Mouse (Mus musculus): ENCODE data around the gene Tnfaip8l3. TPM values are rescaled to one million over a fixed set of nuclear protein-coding genes. Genes with fewer than 3 reads are reported as not detected.
"Not testable (repeated sequence)": the region's sequence is repeated elsewhere in the genome, so short reads cannot be mapped to it uniquely, and the experiment has no call there.

The Tnfaip8l3 gene
- polyA plus RNA-seq, 1 experiment = not detected

DNA sequence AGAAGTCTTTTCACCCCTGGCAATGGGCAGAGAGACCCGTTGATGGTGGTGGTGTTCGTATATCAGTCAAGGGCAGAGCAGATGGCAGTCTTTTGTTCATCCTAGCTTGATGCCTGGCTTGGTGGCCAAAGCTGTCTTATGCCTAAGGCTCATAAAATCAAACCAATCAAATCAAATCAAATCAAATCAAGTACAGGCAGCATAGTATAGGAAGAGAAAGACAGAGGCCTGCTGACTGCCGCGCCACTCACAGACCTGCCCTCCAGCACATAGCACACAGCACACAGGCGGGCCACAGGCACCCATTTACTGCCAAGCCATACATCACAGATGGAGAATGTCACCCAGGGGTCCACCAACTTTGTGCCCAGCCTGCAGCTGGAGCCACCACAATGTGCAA lies 25.1 kb downstream of the Tnfaip8l3 start:
- Histone ChIP-seq H3K4me3 (no peak overlapping the region), H3K27me3 (ENCODE audit: control insufficient read depth, insufficient read depth, insufficient read length) (no peaks in the 10 kb centered on the region), H3ac (ENCODE audit: control insufficient read depth, insufficient read length) (no peak overlapping the region), H3K36me3 (ENCODE audit: control insufficient read depth, insufficient read depth) (no peaks in the 10 kb centered on the region), H3K79me2 (ENCODE audit: control insufficient read depth, insufficient read depth) (no peaks in the 10 kb centered on the region), H3K4me2 (ENCODE audit: low read depth) (no peak overlapping the region)
- TF ChIP-seq CEBPB (IDR thresholded peaks at IDR 0.05; ENCODE audit: insufficient read depth, poor library complexity, severe bottlenecking) = no peak
- no peak for TF ChIP-seq TCF12 (IDR thresholded peaks at IDR 0.05; ENCODE audit: insufficient read depth, poor library complexity, severe bottlenecking)
- no peak for TF ChIP-seq E2F4 (IDR thresholded peaks at IDR 0.05; ENCODE audit: insufficient read depth)
- TF ChIP-seq MYOD1 (IDR thresholded peaks at IDR 0.05; ENCODE audit: control insufficient read depth in 1 of 3, insufficient read length in 2 of 3, low read depth in 2 of 3) = no peak
- no peak for TF ChIP-seq TCF3 (IDR thresholded peaks at IDR 0.05; ENCODE audit: insufficient read length, low read depth)
- TF ChIP-seq REST (IDR thresholded peaks at IDR 0.05; ENCODE audit: insufficient read depth, insufficient read length) = no peak
- TF ChIP-seq USF1 (IDR thresholded peaks at IDR 0.05; ENCODE audit: low read depth) = no peak

DNA sequence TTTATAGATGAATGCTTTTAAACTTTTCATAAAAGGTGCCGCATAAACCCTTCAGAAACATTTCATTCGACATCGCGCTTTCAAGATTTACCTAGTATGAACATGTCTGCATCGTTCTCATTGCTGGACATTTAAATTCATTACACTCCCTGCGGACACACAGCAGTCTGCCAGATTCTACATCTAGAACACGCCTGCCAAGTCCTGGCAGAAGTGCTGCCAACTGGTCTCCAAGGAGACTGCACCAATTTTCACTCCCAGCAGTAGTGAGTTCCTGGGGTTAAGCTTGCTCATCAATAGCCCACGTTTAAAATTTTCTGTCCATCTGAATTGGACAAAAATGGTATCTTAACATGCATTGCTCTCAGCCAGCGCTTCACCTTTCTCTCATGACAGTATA lies 30.5 kb downstream of the Tnfaip8l3 start:
- Histone ChIP-seq H3K79me2 (ENCODE audit: control insufficient read depth, insufficient read depth) (no peaks in the 10 kb centered on the region), H3K27me3 (ENCODE audit: control insufficient read depth, insufficient read depth, insufficient read length) (no peaks in the 10 kb centered on the region), H3K4me3 (no peak overlapping the region), H3K4me2 (ENCODE audit: low read depth) (no peak overlapping the region), H3K36me3 (ENCODE audit: control insufficient read depth, insufficient read depth) (no peaks in the 10 kb centered on the region), H3ac (ENCODE audit: control insufficient read depth, insufficient read length) (no peak overlapping the region)
- no peak for TF ChIP-seq CEBPB (IDR thresholded peaks at IDR 0.05; ENCODE audit: insufficient read depth, poor library complexity, severe bottlenecking)
- no peak for TF ChIP-seq MYOG (IDR thresholded peaks at IDR 0.05; ENCODE audit: control insufficient read depth in 1 of 3, insufficient read depth in 1 of 3, insufficient read length in 2 of 3, low read depth in 2 of 3)
- no peak for TF ChIP-seq TCF3 (IDR thresholded peaks at IDR 0.05; ENCODE audit: insufficient read length, low read depth)
- no peak for TF ChIP-seq POLR2A (IDR thresholded peaks at IDR 0.05; ENCODE audit: insufficient read length, low read depth)
- no peak for TF ChIP-seq REST (IDR thresholded peaks at IDR 0.05; ENCODE audit: insufficient read depth, insufficient read length)
- no peak for TF ChIP-seq E2F4 (IDR thresholded peaks at IDR 0.05; ENCODE audit: insufficient read depth)
- no peak for TF ChIP-seq TCF12 (IDR thresholded peaks at IDR 0.05; ENCODE audit: insufficient read depth, poor library complexity, severe bottlenecking)
- no peak for TF ChIP-seq SRF (IDR thresholded peaks at IDR 0.05; ENCODE audit: control insufficient read depth, insufficient read length, low read depth)
- no peak for TF ChIP-seq MAX (IDR thresholded peaks at IDR 0.05; ENCODE audit: low read depth)
- TF ChIP-seq MYOD1 (IDR thresholded peaks at IDR 0.05; ENCODE audit: control insufficient read depth in 1 of 3, insufficient read length in 2 of 3, low read depth in 2 of 3) = no peak
- no peak for TF ChIP-seq POLR2AphosphoS2 (IDR thresholded peaks at IDR 0.05; ENCODE audit: insufficient read length, low read depth)
- no peak for TF ChIP-seq USF1 (IDR thresholded peaks at IDR 0.05; ENCODE audit: low read depth)

DNA sequence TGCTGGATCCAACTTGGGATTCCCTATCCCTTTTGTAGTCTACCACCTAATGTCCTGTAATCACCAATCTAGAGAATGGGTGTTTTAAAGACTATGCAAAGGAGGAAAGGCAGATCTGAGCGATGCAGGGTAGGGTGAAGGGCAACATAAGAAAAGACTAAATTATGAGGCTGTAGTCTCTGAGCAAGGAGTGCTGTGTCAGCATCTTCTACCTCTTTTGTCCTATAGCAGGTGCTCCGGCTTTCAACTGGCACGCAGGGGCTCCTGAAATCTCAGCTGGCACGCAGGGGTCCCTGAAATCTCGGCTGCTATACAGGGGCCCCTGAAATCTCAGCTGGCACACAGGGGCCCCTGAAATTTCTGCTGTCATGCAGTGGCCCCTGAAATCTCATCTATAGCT lies 33.5 kb downstream of the Tnfaip8l3 start:
- no peaks in the 10 kb centered on the region for H3K79me2 ChIP-seq (ENCODE audit: control insufficient read depth, insufficient read depth)
- TF ChIP-seq POLR2AphosphoS2 (IDR thresholded peaks at IDR 0.05; ENCODE audit: insufficient read length, low read depth) (no peak), CEBPB (IDR thresholded peaks at IDR 0.05; ENCODE audit: insufficient read depth, poor library complexity, severe bottlenecking) (no peak), SRF (IDR thresholded peaks at IDR 0.05; ENCODE audit: control insufficient read depth, insufficient read length, low read depth) (no peak), MYOD1 (IDR thresholded peaks at IDR 0.05; ENCODE audit: control insufficient read depth in 1 of 3, insufficient read length in 2 of 3, low read depth in 2 of 3) (no peak), POLR2A (IDR thresholded peaks at IDR 0.05; ENCODE audit: insufficient read length, low read depth) (no peak), TCF12 (IDR thresholded peaks at IDR 0.05; ENCODE audit: insufficient read depth, poor library complexity, severe bottlenecking) (no peak)
- no peak overlapping the region for H3K4me2 ChIP-seq (ENCODE audit: low read depth)
- H3K27me3 ChIP-seq (ENCODE audit: control insufficient read depth, insufficient read depth, insufficient read length) = no peaks in the 10 kb centered on the region
- no peak overlapping the region for H3ac ChIP-seq (ENCODE audit: control insufficient read depth, insufficient read length)
- no peak overlapping the region for H3K4me3 ChIP-seq
- no peaks in the 10 kb centered on the region for H3K36me3 ChIP-seq (ENCODE audit: control insufficient read depth, insufficient read depth)

DNA sequence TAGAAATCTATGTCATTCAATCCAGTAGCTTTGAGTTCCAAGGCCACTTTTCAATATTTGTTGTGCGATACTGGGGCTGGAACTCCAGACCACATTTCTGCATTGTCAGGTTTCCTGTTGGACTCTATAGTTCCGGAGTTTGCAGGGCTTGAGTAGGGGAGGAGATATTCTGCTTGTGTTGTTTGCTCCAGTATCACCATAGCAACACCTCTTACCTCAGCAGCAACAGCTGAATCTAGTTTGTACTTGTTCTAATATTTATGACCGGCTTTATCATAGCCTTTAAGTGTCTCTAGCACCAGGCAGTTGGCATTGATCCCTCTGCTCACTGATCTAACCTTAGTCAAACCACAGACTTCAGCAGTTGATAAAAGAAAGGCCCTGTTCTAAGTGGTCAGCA lies 45.4 kb downstream of the Tnfaip8l3 start:
- no peaks in the 10 kb centered on the region for H3K36me3 ChIP-seq (ENCODE audit: control insufficient read depth, insufficient read depth)
- TF ChIP-seq TCF12 (IDR thresholded peaks at IDR 0.05; ENCODE audit: insufficient read depth, poor library complexity, severe bottlenecking) (no peak), MYOG (IDR thresholded peaks at IDR 0.05; ENCODE audit: control insufficient read depth in 1 of 3, insufficient read depth in 1 of 3, insufficient read length in 2 of 3, low read depth in 2 of 3) (no peak), TCF3 (IDR thresholded peaks at IDR 0.05; ENCODE audit: insufficient read length, low read depth) (no peak), POLR2A (IDR thresholded peaks at IDR 0.05; ENCODE audit: insufficient read length, low read depth) (no peak), MYOD1 (IDR thresholded peaks at IDR 0.05; ENCODE audit: control insufficient read depth in 1 of 3, insufficient read length in 2 of 3, low read depth in 2 of 3) (no peak), E2F4 (IDR thresholded peaks at IDR 0.05; ENCODE audit: insufficient read depth) (no peak), MAX (IDR thresholded peaks at IDR 0.05; ENCODE audit: low read depth) (no peak), POLR2AphosphoS2 (IDR thresholded peaks at IDR 0.05; ENCODE audit: insufficient read length, low read depth) (no peak), SRF (IDR thresholded peaks at IDR 0.05; ENCODE audit: control insufficient read depth, insufficient read length, low read depth) (no peak), REST (IDR thresholded peaks at IDR 0.05; ENCODE audit: insufficient read depth, insufficient read length) (no peak)
- H3K4me2 ChIP-seq (ENCODE audit: low read depth) = no peak overlapping the region
- H3K79me2 ChIP-seq (ENCODE audit: control insufficient read depth, insufficient read depth) = no peaks in the 10 kb centered on the region
- H3K27me3 ChIP-seq (ENCODE audit: control insufficient read depth, insufficient read depth, insufficient read length) = no peaks in the 10 kb centered on the region
- no peak overlapping the region for H3ac ChIP-seq (ENCODE audit: control insufficient read depth, insufficient read length)
- H3K4me3 ChIP-seq = no peak overlapping the region

DNA sequence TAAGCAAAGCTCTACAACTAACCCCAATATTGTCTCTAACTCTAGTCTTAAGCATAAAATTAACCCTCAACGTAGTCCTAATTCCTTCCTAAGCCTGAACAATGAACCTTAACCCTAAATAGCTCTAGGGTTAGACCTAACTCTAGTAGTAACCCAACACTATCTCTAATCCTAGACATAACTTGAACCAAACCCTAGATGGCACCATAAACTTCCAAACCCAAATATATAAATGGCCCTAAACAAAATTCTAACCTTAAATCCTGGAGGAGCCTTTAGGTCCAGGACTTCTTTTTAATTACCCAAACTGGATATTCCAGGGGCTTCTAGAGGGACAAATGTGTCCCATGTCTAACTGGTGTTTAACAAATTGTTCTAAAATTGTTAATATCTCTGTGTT lies 73.7 kb downstream of the Tnfaip8l3 start:
- no peak for TF ChIP-seq TCF3 (IDR thresholded peaks at IDR 0.05; ENCODE audit: insufficient read length, low read depth)
- no peak for TF ChIP-seq SRF (IDR thresholded peaks at IDR 0.05; ENCODE audit: control insufficient read depth, insufficient read length, low read depth)
- no peak for TF ChIP-seq REST (IDR thresholded peaks at IDR 0.05; ENCODE audit: insufficient read depth, insufficient read length)
- no peaks in the 10 kb centered on the region for H3K79me2 ChIP-seq (ENCODE audit: control insufficient read depth, insufficient read depth)
- no peaks in the 10 kb centered on the region for H3K27me3 ChIP-seq (ENCODE audit: control insufficient read depth, insufficient read depth, insufficient read length)
- H3K4me3 ChIP-seq = no peak overlapping the region
- H3K4me2 ChIP-seq (ENCODE audit: low read depth) = no peak overlapping the region
- H3ac ChIP-seq (ENCODE audit: control insufficient read depth, insufficient read length) = no peak overlapping the region
- H3K36me3 ChIP-seq (ENCODE audit: control insufficient read depth, insufficient read depth) = no peaks in the 10 kb centered on the region

DNA sequence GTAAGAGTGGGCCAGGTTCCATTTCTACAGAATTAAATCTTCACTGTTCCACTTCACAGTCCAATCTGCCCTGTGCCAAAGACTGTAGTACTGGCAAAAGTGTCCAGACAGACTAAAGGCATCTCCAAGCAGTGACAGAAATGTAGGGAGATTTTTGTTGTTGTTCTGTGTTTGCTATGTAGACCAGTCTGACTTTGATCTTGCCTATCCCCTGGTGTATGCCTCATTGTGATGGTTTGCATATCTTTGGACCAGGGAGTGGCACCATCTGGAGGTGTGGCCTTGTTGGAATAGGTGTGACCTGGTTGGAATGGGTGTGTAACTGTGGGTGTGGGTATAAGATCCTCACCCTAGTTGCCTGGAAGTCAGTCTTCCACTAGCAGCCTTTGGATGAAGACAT lies 75.6 kb downstream of the Tnfaip8l3 start:
- not testable (repeated sequence) for H3K36me3 ChIP-seq (ENCODE audit: control insufficient read depth, insufficient read depth)

More for the DNA sequence above, 75.6 kb downstream of the Tnfaip8l3 start:
- not testable (repeated sequence) for H3K4me3 ChIP-seq; H3ac ChIP-seq (ENCODE audit: control insufficient read depth, insufficient read length); H3K4me2 ChIP-seq (ENCODE audit: low read depth); H3K79me2 ChIP-seq (ENCODE audit: control insufficient read depth, insufficient read depth); H3K27me3 ChIP-seq (ENCODE audit: control insufficient read depth, insufficient read depth, insufficient read length)

Data from myocyte (in vitro differentiated cells).